Mouse (Mus musculus): ENCODE results near the gene Umad1. TPM values are rescaled to one million over a fixed set of nuclear protein-coding genes. Genes with fewer than 3 reads are reported as not detected.

Umad1 gene
- polyA plus RNA-seq, 1 experiment from 2014 or later: 25.1 TPM

- ATAC-seq (replicated peaks; ENCODE audit: insufficient number of reproducible peaks, low FRiP score, low TSS enrichment): no peak
- no peak overlapping the region for H3K27ac ChIP-seq (ENCODE audit: low read depth, low read length)
- H3K4me1 ChIP-seq (ENCODE audit: control insufficient read depth, insufficient read depth, low read length): no peaks in the 10 kb centered on the region
- whole genome bisulfite sequencing (ENCODE audit: insufficient replicate concordance): 74% methylated on average over 2 of the region's 2 CpGs
- H3K9ac ChIP-seq (ENCODE audit: low read depth, low read length): no peak overlapping the region
- H3K4me3 ChIP-seq (ENCODE audit: low read depth, low read length): no peak overlapping the region
- no peaks in the 10 kb centered on the region for H3K9me3 ChIP-seq (replicated peaks; ENCODE audit: control insufficient read depth, low read length)
- no peaks in the 10 kb centered on the region for H3K36me3 ChIP-seq (ENCODE audit: control insufficient read depth, insufficient read depth, low read length)
- H3K27me3 ChIP-seq (ENCODE audit: control insufficient read depth, insufficient read depth, low read length): no peaks in the 10 kb centered on the region
- H3K4me2 ChIP-seq: no peak overlapping the region
Observed at GRCm38 (mm10) chr6:8368198-8368864, 109.2 kb downstream of the Umad1 start.

GRCm38 (mm10) chr6:8370624-8371023 is 111.5 kb downstream of the Umad1 start:
- 86% methylated on average over 3 of the region's 3 CpGs for WGBS (ENCODE audit: insufficient replicate concordance)
- Histone ChIP-seq H3K4me2 (no peak overlapping the region), H3K27ac (ENCODE audit: low read depth, low read length) (no peak overlapping the region), H3K36me3 (ENCODE audit: control insufficient read depth, insufficient read depth, low read length) (no peaks in the 10 kb centered on the region), H3K4me1 (ENCODE audit: control insufficient read depth, insufficient read depth, low read length) (no peaks in the 10 kb centered on the region), H3K4me3 (ENCODE audit: low read depth, low read length) (no peak overlapping the region), H3K27me3 (ENCODE audit: control insufficient read depth, insufficient read depth, low read length) (no peaks in the 10 kb centered on the region), H3K9me3 (replicated peaks; ENCODE audit: control insufficient read depth, low read length) (no peaks in the 10 kb centered on the region), H3K9ac (ENCODE audit: low read depth, low read length) (no peak overlapping the region)
- ATAC-seq (replicated peaks; ENCODE audit: insufficient number of reproducible peaks, low FRiP score, low TSS enrichment): no peak

DNA sequence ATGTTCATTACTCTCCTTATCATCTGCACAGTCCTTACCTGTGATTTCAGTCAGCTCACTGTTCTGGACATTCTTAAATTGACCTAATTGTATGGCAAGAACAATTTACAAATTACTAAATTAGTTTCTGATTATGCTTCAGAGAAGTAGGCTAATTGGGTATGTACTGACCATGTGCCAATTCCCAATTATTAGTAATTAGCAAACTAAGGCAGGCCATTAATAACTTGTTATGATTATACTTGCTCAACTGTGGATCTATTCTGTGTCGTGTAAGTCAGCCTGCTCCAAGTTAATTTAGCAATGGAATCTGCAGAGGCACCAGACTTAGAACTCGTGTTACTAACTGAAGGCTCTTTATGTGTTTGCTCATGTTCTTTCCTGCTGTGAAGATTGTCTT is 114.0 kb downstream of the Umad1 start:
- H3K4me3 ChIP-seq (ENCODE audit: low read depth, low read length): no peak overlapping the region
- no peaks in the 10 kb centered on the region for H3K9me3 ChIP-seq (replicated peaks; ENCODE audit: control insufficient read depth, low read length)
- no peak for ATAC-seq (replicated peaks; ENCODE audit: insufficient number of reproducible peaks, low FRiP score, low TSS enrichment)
- no peaks in the 10 kb centered on the region for H3K27me3 ChIP-seq (ENCODE audit: control insufficient read depth, insufficient read depth, low read length)
- H3K4me1 ChIP-seq (ENCODE audit: control insufficient read depth, insufficient read depth, low read length): no peaks in the 10 kb centered on the region
- H3K4me2 ChIP-seq: no peak overlapping the region
- WGBS (ENCODE audit: insufficient replicate concordance): 73% methylated on average over 2 of the region's 2 CpGs
- H3K9ac ChIP-seq (ENCODE audit: low read depth, low read length): no peak overlapping the region
- H3K36me3 ChIP-seq (ENCODE audit: control insufficient read depth, insufficient read depth, low read length): no peaks in the 10 kb centered on the region
- no peak overlapping the region for H3K27ac ChIP-seq (ENCODE audit: low read depth, low read length)

- Histone ChIP-seq H3K9ac (ENCODE audit: low read depth, low read length) (no peak overlapping the region), H3K27ac (ENCODE audit: low read depth, low read length) (no peak overlapping the region), H3K9me3 (replicated peaks; ENCODE audit: control insufficient read depth, low read length) (no peaks in the 10 kb centered on the region), H3K4me1 (ENCODE audit: control insufficient read depth, insufficient read depth, low read length) (no peaks in the 10 kb centered on the region), H3K4me3 (ENCODE audit: low read depth, low read length) (no peak overlapping the region), H3K36me3 (ENCODE audit: control insufficient read depth, insufficient read depth, low read length) (no peaks in the 10 kb centered on the region), H3K27me3 (ENCODE audit: control insufficient read depth, insufficient read depth, low read length) (no peaks in the 10 kb centered on the region), H3K4me2 (no peak overlapping the region)
- 49% methylated on average over 8 of the region's 8 CpGs for WGBS (ENCODE audit: insufficient replicate concordance)
- no peak for ATAC-seq (replicated peaks; ENCODE audit: insufficient number of reproducible peaks, low FRiP score, low TSS enrichment)
Observed at GRCm38 (mm10) chr6:8373851-8374250, 114.8 kb downstream of the Umad1 start.

GRCm38 (mm10) chr6:8374290-8374689 is 115.2 kb downstream of the Umad1 start:
- no peak overlapping the region for H3K4me2 ChIP-seq
- no peak for ATAC-seq (replicated peaks; ENCODE audit: insufficient number of reproducible peaks, low FRiP score, low TSS enrichment)

DNA sequence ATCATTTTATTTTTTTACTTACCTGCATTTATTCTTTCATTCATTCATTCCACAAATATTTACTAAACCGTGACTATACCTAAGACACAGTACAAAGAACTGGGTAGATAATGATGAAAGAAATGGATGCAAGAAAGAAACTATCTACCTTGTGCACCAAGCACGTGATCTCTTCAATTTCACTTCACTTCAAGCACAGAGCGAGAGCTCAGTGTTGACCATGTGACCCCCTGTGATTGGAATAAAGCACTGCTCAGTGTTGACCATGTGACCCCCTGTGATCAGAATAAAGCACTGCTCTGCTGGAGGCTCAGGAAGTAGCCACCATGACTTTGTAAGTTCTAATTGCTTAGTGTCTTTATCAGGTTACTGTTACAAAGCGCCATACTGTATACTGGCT is 115.6 kb downstream of the Umad1 start:
- H3K4me3 ChIP-seq (ENCODE audit: low read depth, low read length): no peak overlapping the region
- WGBS (ENCODE audit: insufficient replicate concordance): 81% methylated on average over 4 of the region's 4 CpGs
- H3K4me1 ChIP-seq (ENCODE audit: control insufficient read depth, insufficient read depth, low read length): no peaks in the 10 kb centered on the region
- no peak overlapping the region for H3K4me2 ChIP-seq
- ATAC-seq (replicated peaks; ENCODE audit: insufficient number of reproducible peaks, low FRiP score, low TSS enrichment): no peak
- H3K36me3 ChIP-seq (ENCODE audit: control insufficient read depth, insufficient read depth, low read length): no peaks in the 10 kb centered on the region
- H3K9me3 ChIP-seq (replicated peaks; ENCODE audit: control insufficient read depth, low read length): no peaks in the 10 kb centered on the region
- no peak overlapping the region for H3K9ac ChIP-seq (ENCODE audit: low read depth, low read length)
- no peaks in the 10 kb centered on the region for H3K27me3 ChIP-seq (ENCODE audit: control insufficient read depth, insufficient read depth, low read length)
- no peak overlapping the region for H3K27ac ChIP-seq (ENCODE audit: low read depth, low read length)

More at GRCm38 (mm10) chr6:8374290-8374689, 115.2 kb downstream of the Umad1 start:
- Histone ChIP-seq H3K36me3 (ENCODE audit: control insufficient read depth, insufficient read depth, low read length) (no peaks in the 10 kb centered on the region), H3K9me3 (replicated peaks; ENCODE audit: control insufficient read depth, low read length) (no peaks in the 10 kb centered on the region), H3K9ac (ENCODE audit: low read depth, low read length) (no peak overlapping the region), H3K27ac (ENCODE audit: low read depth, low read length) (no peak overlapping the region), H3K4me3 (ENCODE audit: low read depth, low read length) (no peak overlapping the region), H3K4me1 (ENCODE audit: control insufficient read depth, insufficient read depth, low read length) (no peaks in the 10 kb centered on the region), H3K27me3 (ENCODE audit: control insufficient read depth, insufficient read depth, low read length) (no peaks in the 10 kb centered on the region)
- 58% methylated on average over 6 of the region's 6 CpGs for WGBS (ENCODE audit: insufficient replicate concordance)

GRCm38 (mm10) chr6:8376351-8376750 is 117.3 kb downstream of the Umad1 start:
- Histone ChIP-seq H3K4me2 (no peak overlapping the region), H3K9ac (ENCODE audit: low read depth, low read length) (no peak overlapping the region), H3K27ac (ENCODE audit: low read depth, low read length) (no peak overlapping the region), H3K4me1 (ENCODE audit: control insufficient read depth, insufficient read depth, low read length) (no peaks in the 10 kb centered on the region), H3K27me3 (ENCODE audit: control insufficient read depth, insufficient read depth, low read length) (no peaks in the 10 kb centered on the region), H3K9me3 (replicated peaks; ENCODE audit: control insufficient read depth, low read length) (no peaks in the 10 kb centered on the region), H3K36me3 (ENCODE audit: control insufficient read depth, insufficient read depth, low read length) (no peaks in the 10 kb centered on the region), H3K4me3 (ENCODE audit: low read depth, low read length) (no peak overlapping the region)
- WGBS (ENCODE audit: insufficient replicate concordance): 90% methylated on average over 5 of the region's 5 CpGs
- no peak for ATAC-seq (replicated peaks; ENCODE audit: insufficient number of reproducible peaks, low FRiP score, low TSS enrichment)

GRCm38 (mm10) chr6:8377667-8378066 is 118.6 kb downstream of the Umad1 start:
- no peaks in the 10 kb centered on the region for H3K4me1 ChIP-seq (ENCODE audit: control insufficient read depth, insufficient read depth, low read length)
- H3K36me3 ChIP-seq (ENCODE audit: control insufficient read depth, insufficient read depth, low read length): no peaks in the 10 kb centered on the region
- 84% methylated on average over 8 of the region's 8 CpGs for WGBS (ENCODE audit: insufficient replicate concordance)
- no peaks in the 10 kb centered on the region for H3K9me3 ChIP-seq (replicated peaks; ENCODE audit: control insufficient read depth, low read length)
- ATAC-seq (replicated peaks; ENCODE audit: insufficient number of reproducible peaks, low FRiP score, low TSS enrichment): no peak
- no peak overlapping the region for H3K27ac ChIP-seq (ENCODE audit: low read depth, low read length)
- H3K9ac ChIP-seq (ENCODE audit: low read depth, low read length): no peak overlapping the region
- H3K27me3 ChIP-seq (ENCODE audit: control insufficient read depth, insufficient read depth, low read length): no peaks in the 10 kb centered on the region
- no peak overlapping the region for H3K4me2 ChIP-seq
- no peak overlapping the region for H3K4me3 ChIP-seq (ENCODE audit: low read depth, low read length)

DNA sequence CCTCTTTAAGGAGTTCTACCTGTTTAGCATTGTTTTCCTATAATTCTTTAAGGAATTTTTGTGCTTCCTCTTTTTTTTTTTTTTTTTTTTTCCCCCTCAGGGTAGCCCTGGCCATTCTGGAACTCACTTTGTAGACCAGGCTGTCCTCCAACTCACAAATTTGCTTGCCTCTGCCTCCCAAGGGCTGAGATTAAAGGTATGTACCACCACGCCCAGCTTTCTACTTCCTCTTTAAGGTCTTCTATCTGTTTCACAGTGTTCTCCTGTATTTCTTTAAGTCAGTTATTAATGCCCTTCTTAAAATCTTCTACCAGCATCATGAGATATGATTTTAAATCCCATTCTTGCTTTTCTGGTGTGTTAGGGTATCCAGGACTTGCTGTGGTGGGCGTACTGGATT is 130.2 kb downstream of the Umad1 start:
- Histone ChIP-seq H3K27ac (ENCODE audit: low read depth, low read length) (no peak overlapping the region), H3K9ac (ENCODE audit: low read depth, low read length) (no peak overlapping the region), H3K4me3 (ENCODE audit: low read depth, low read length) (no peak overlapping the region), H3K9me3 (replicated peaks; ENCODE audit: control insufficient read depth, low read length) (no peaks in the 10 kb centered on the region), H3K36me3 (ENCODE audit: control insufficient read depth, insufficient read depth, low read length) (no peaks in the 10 kb centered on the region), H3K4me1 (ENCODE audit: control insufficient read depth, insufficient read depth, low read length) (no peaks in the 10 kb centered on the region), H3K4me2 (no peak overlapping the region), H3K27me3 (ENCODE audit: control insufficient read depth, insufficient read depth, low read length) (no peaks in the 10 kb centered on the region)
- no peak for ATAC-seq (replicated peaks; ENCODE audit: insufficient number of reproducible peaks, low FRiP score, low TSS enrichment)
- WGBS (ENCODE audit: insufficient replicate concordance): 86% methylated on average over 2 of the region's 2 CpGs

Data from heart, embryonic 11.5 days (tissue).